Mouse (Mus musculus): ENCODE data around the gene Mag. TPM values are rescaled to one million over a fixed set of nuclear protein-coding genes. Genes with fewer than 3 reads are reported as not detected.
"Not testable (repeated sequence)": the region's sequence is repeated elsewhere in the genome, so short reads cannot be mapped to it uniquely, and the experiment has no call there.

Mag gene
- polyA plus RNA-seq, 1 experiment, result 0.94 TPM

DNA sequence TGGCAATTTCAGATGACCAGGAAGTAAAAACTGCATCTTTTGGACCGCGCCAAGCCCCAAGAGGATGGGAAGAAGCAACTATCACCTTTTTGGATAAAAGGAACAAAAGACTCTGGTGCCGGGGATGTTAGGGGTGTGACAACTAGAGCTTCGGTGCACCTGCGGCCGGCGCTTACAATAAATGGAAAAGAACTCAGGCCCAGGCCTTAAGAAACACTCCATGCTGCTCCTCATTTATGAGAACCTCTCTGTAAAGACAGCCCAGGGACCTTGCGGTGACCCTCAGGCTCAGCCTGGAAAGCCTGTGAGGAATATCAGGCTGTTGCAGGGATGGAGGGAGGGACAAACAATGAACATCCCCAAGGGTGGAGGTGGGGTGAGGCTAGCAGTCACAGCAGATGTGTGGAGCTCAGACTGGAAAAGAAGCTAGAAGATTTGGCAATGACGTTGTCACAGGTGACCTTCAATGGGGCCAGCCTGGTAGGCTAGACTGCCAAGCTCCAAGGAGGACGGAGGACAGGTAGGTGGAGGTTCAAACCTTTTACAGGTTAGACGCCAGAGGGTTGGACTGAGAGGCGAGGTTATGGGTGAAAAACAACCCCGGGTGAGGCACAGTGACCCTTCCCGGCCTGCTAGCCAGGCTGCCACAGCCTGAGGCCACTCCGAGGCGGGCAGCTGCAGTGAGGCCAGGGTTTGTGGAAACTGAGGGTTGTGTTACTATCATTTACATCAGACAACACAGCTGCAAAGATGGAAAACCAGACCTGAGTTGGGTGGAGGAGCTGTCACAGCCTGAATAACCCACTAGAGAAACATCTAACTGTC, 38.0 kb upstream of the Mag start:
- TF ChIP-seq CTCF (conservative IDR thresholded peaks at IDR 0.05; ENCODE audit: insufficient read depth, insufficient read length, low read depth, low read length), result no peak
- Histone ChIP-seq H3K27me3 (replicated peaks; ENCODE audit: control insufficient read depth, insufficient read depth, low read length) (no peaks in the 10 kb centered on the region), H3K27ac (ENCODE audit: insufficient read depth, low read depth, low read length) (no peak overlapping the region), H3K36me3 (ENCODE audit: control insufficient read depth, insufficient read depth, low read length) (peaks cover 4% of the 10 kb centered on the region), H3K4me3 (ENCODE audit: insufficient read depth, low read depth, low read length) (no peak overlapping the region), H3K4me1 (ENCODE audit: control insufficient read depth, insufficient read depth, low read length) (no peaks in the 10 kb centered on the region)
- no peak for DNase-seq
- 86% methylated on average over 16 of the region's 16 CpGs for WGBS

GRCm38 (mm10) chr7:30949902-30950301, 35.2 kb upstream of the Mag start:
- H3K27ac ChIP-seq (ENCODE audit: insufficient read depth, low read depth, low read length); H3K4me3 ChIP-seq (ENCODE audit: insufficient read depth, low read depth, low read length); H3K36me3 ChIP-seq (ENCODE audit: control insufficient read depth, insufficient read depth, low read length); H3K27me3 ChIP-seq (replicated peaks; ENCODE audit: control insufficient read depth, insufficient read depth, low read length); DNase-seq; H3K4me1 ChIP-seq (ENCODE audit: control insufficient read depth, insufficient read depth, low read length): not testable (repeated sequence)
- WGBS, result 76% methylated on average over 3 of the region's 3 CpGs

DNA sequence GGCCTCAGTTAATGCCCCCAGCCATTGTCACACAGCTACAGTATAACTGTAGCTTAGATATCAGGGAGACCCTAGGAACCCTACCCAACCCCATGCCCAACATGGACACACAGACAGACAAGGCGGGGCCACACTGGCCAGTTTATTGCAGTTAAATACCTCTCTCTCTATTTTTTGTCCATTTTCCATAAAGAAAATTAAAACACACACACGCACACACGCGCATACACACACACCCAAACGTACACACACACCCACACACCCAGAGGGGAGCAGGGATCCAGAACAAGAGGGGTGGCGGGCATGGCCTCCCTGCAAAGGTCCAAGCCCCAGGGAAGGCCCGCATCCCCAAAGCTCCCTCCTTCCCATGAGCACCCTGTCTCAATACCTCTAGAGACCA, 31.2 kb upstream of the Mag start:
- TF ChIP-seq CTCF (conservative IDR thresholded peaks at IDR 0.05; ENCODE audit: insufficient read depth, insufficient read length, low read depth, low read length), result no peak
- TF ChIP-seq POLR2A (IDR thresholded peaks at IDR 0.05; ENCODE audit: low read depth, low read length), result no peak
- Histone ChIP-seq H3K27ac (ENCODE audit: insufficient read depth, low read depth, low read length) (no peak overlapping the region), H3K27me3 (replicated peaks; ENCODE audit: control insufficient read depth, insufficient read depth, low read length) (no peaks in the 10 kb centered on the region), H3K36me3 (ENCODE audit: control insufficient read depth, insufficient read depth, low read length) (peaks cover 2% of the 10 kb centered on the region), H3K4me3 (ENCODE audit: insufficient read depth, low read depth, low read length) (no peak overlapping the region), H3K4me1 (ENCODE audit: control insufficient read depth, insufficient read depth, low read length) (no peaks in the 10 kb centered on the region)
- WGBS, result 95% methylated on average over 7 of the region's 7 CpGs
- DNase-seq, result no peak

DNA sequence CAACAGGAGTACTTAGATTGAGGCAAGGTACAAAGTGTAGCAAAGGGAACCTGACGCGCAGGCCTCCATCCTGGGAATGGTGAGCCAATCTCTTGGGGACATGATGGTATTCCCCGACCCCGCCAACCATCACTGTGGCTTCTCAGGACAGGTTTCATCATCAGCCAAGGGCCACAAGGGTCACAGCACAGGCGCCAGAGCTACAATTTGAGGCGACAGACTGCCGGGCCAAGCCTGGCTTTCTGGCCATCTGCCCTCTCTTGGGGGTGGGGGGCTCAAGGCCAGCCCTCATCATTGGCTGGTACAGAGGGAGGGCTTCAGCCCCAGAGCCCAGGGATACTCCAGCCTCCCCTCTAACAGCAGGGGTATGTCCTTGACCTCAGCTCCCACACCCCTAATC, 30.8 kb upstream of the Mag start:
- not testable (repeated sequence) for H3K36me3 ChIP-seq (ENCODE audit: control insufficient read depth, insufficient read depth, low read length); H3K4me1 ChIP-seq (ENCODE audit: control insufficient read depth, insufficient read depth, low read length); H3K27me3 ChIP-seq (replicated peaks; ENCODE audit: control insufficient read depth, insufficient read depth, low read length); DNase-seq; H3K27ac ChIP-seq (ENCODE audit: insufficient read depth, low read depth, low read length); H3K4me3 ChIP-seq (ENCODE audit: insufficient read depth, low read depth, low read length)
- 83% methylated on average over 7 of the region's 7 CpGs for WGBS

GRCm38 (mm10) chr7:30944706-30945105, 30.0 kb upstream of the Mag start:
- not testable (repeated sequence) for H3K4me3 ChIP-seq (ENCODE audit: insufficient read depth, low read depth, low read length); H3K27ac ChIP-seq (ENCODE audit: insufficient read depth, low read depth, low read length); H3K4me1 ChIP-seq (ENCODE audit: control insufficient read depth, insufficient read depth, low read length); H3K36me3 ChIP-seq (ENCODE audit: control insufficient read depth, insufficient read depth, low read length); H3K27me3 ChIP-seq (replicated peaks; ENCODE audit: control insufficient read depth, insufficient read depth, low read length); DNase-seq
- 71% methylated on average over 2 of the region's 2 CpGs for WGBS

DNA sequence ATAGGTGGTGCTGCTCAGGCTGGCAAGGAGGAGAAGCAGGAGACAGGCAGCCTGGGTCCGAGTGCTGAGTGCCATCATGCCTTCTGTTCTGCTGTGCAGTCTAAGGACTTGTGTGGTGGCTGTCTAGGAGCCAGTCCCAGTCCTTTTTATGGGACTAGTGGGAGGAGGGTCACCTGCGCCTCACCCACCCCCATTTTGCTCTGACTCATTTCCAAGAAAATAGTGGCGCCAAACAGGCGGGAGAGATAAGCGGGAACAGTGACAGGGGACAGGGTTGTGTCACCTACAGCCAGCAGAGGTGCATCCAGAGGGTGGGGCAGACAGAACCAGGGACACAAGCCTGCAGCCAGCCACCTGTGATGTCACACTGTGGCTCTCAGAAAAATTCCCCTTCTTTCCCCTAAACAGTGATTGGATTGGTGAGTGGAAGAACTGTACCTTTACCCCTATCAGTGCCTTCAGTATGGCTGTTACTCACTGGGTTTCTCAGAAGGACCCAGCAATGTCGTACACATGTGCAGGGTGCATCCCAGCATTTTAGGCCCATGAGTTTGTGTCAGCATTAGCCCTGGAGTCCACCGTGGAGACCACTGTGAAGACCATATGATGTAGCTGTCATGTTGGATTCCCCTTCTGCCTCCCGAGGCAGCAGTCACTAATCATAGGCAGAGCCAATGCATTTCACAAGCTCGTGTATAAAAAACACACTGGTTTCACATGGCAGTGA, 29.4 kb upstream of the Mag start, which contains the start of gene Hamp:
TSS of gene Hamp (minus strand) at position 124 of the 727 bp plus-strand sequence.
- H3K36me3 ChIP-seq (ENCODE audit: control insufficient read depth, insufficient read depth, low read length), result peaks cover 2% of the 10 kb centered on the region
- no peaks in the 10 kb centered on the region for H3K27me3 ChIP-seq (replicated peaks; ENCODE audit: control insufficient read depth, insufficient read depth, low read length)
- H3K27ac ChIP-seq (ENCODE audit: insufficient read depth, low read depth, low read length), result no peak within 1 kb of the TSS
- DNase-seq, result no peak
- no peaks in the 10 kb centered on the region for H3K4me1 ChIP-seq (ENCODE audit: control insufficient read depth, insufficient read depth, low read length)
- WGBS, result 63% methylated on average over 9 of the region's 9 CpGs
- TF ChIP-seq POLR2A (IDR thresholded peaks at IDR 0.05; ENCODE audit: low read depth, low read length), result no peak
- TF ChIP-seq CTCF (conservative IDR thresholded peaks at IDR 0.05; ENCODE audit: insufficient read depth, insufficient read length, low read depth, low read length), result no peak
- H3K4me3 ChIP-seq (ENCODE audit: insufficient read depth, low read depth, low read length), result no peak within 1 kb of the TSS

GRCm38 (mm10) chr7:30942365-30942764, 27.7 kb upstream of the Mag start:
- H3K4me3 ChIP-seq (ENCODE audit: insufficient read depth, low read depth, low read length); H3K36me3 ChIP-seq (ENCODE audit: control insufficient read depth, insufficient read depth, low read length); H3K4me1 ChIP-seq (ENCODE audit: control insufficient read depth, insufficient read depth, low read length); DNase-seq; H3K27me3 ChIP-seq (replicated peaks; ENCODE audit: control insufficient read depth, insufficient read depth, low read length); H3K27ac ChIP-seq (ENCODE audit: insufficient read depth, low read depth, low read length): not testable (repeated sequence)
- 46% methylated on average over 3 of the region's 3 CpGs for WGBS

DNA sequence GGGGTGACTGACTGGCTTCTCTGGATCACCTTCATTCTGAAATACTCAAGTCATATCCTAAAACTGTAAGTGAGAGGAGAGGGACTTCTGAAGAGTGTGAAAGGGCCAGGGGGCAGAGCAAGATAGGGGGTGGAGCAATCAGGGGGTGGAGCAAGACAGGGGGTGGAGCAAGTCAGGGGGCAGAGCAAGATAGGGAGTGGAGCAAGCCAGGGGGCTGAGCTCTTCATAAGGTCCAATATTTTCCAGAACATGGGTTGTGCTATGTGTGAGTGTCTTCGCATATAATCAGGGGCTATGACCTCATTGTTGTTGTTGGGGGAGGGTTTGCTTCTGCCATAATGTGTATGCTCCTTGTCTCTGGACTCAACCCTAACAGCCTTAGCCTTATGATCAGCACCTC, 25.4 kb upstream of the Mag start:
- not testable (repeated sequence) for H3K36me3 ChIP-seq (ENCODE audit: control insufficient read depth, insufficient read depth, low read length); DNase-seq; H3K27ac ChIP-seq (ENCODE audit: insufficient read depth, low read depth, low read length); H3K4me1 ChIP-seq (ENCODE audit: control insufficient read depth, insufficient read depth, low read length); H3K27me3 ChIP-seq (replicated peaks; ENCODE audit: control insufficient read depth, insufficient read depth, low read length); H3K4me3 ChIP-seq (ENCODE audit: insufficient read depth, low read depth, low read length)
- WGBS, result 77% methylated on average over 1 of the region's 1 CpGs

GRCm38 (mm10) chr7:30935422-30936099, 20.9 kb upstream of the Mag start:
- not testable (repeated sequence) for H3K4me3 ChIP-seq (ENCODE audit: insufficient read depth, low read depth, low read length); H3K36me3 ChIP-seq (ENCODE audit: control insufficient read depth, insufficient read depth, low read length); H3K4me1 ChIP-seq (ENCODE audit: control insufficient read depth, insufficient read depth, low read length); H3K27me3 ChIP-seq (replicated peaks; ENCODE audit: control insufficient read depth, insufficient read depth, low read length); DNase-seq; H3K27ac ChIP-seq (ENCODE audit: insufficient read depth, low read depth, low read length)
- 51% methylated on average over 6 of the region's 6 CpGs for WGBS

DNA sequence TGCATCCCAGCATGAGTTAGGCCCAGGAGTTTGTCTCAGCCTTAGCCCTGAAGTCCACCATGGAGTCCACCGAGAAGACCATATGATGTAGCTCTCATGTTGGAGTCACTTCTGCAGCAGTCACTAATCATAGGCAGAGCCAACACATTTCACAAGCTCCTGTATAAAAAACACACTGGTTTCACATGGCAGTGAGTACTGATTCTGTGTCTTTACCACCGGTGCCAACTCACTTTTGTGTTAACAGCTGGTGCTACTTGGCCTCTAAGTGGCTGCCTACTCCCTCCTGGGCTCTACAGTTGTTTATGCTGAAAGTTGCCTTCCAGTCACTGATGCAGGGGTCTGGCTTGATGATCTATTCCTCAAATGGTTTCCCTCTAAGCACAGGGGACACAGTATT, 9.9 kb upstream of the Mag start, which contains the start of gene Hamp2:
TSS of gene Hamp2 (minus strand) at position 101 of the 400 bp plus-strand sequence.
- not testable (repeated sequence) for H3K4me3 ChIP-seq (ENCODE audit: insufficient read depth, low read depth, low read length)

More for the DNA sequence above, 9.9 kb upstream of the Mag start, which contains the start of gene Hamp2:
- H3K27ac ChIP-seq (ENCODE audit: insufficient read depth, low read depth, low read length); DNase-seq; H3K36me3 ChIP-seq (ENCODE audit: control insufficient read depth, insufficient read depth, low read length); H3K27me3 ChIP-seq (replicated peaks; ENCODE audit: control insufficient read depth, insufficient read depth, low read length); H3K4me1 ChIP-seq (ENCODE audit: control insufficient read depth, insufficient read depth, low read length): not testable (repeated sequence)
- WGBS, result 84% methylated on average over 2 of the region's 2 CpGs
